Mouse (Mus musculus) G1E (cell line): ENCODE measurements around the gene Fbxo24.

Experiments used
- CTCF ChIP-seq: IDR thresholded peaks from 2 replicates; pipeline ENCODE4 v1.5.1; 2012; ENCODE audit warnings: low read depth, low read length, inconsistent platforms, mixed read lengths
- GATA1 ChIP-seq: IDR thresholded peaks from 2 replicates; pipeline ENCODE4 v1.6.1; 2012; ENCODE audit warnings: borderline replicate concordance, low read length, inconsistent platforms, mixed read lengths
- POLR2AphosphoS5 ChIP-seq: IDR thresholded peaks from 2 replicates; pipeline ENCODE4 v1.6.1; 2012; ENCODE audit warnings: low read depth, low read length, inconsistent platforms; ENCODE audit not compliant: insufficient replicate concordance
- TAL1 ChIP-seq: conservative IDR thresholded peaks from 2 replicates; pipeline ENCODE4 v1.6.1; 2012; ENCODE audit warnings: low read depth, low read length, inconsistent platforms, mixed read lengths

- no peak for TF ChIP-seq CTCF
- TF ChIP-seq GATA1: no peak
- no peak for TF ChIP-seq POLR2AphosphoS5
- no peak for TF ChIP-seq TAL1
Measured at GRCm38 (mm10) chr5:137629906-137630545, 1.2 kb upstream of the Fbxo24 start.
